ENCODE assay signal across 13 mouse cellular contexts in genomic region chr7:101739602-101740001, GRCm38 (mm10).
A peak's percentile ranks its signal among the peaks of the same experiment; 100 is the strongest.
DNase-seq lines count a peak whose midpoint lies in the region; ATAC-seq and TF ChIP-seq lines count a peak whose summit lies in the region.
"Had no signal": no experiment of that assay in that cellular context is flagged by ENCODE, and none has a peak within 500 bp of the region (broad histone marks: within the 10 kb centered on the region; RNA-seq: fewer than 3 reads in every experiment).

No protein-coding gene starts in this region.

- H3K9me3 ChIP-seq in lung, embryonic 14.5 days (ENCODE audit: low read depth, low read length) = no peaks in the 10 kb centered on the region
- no peaks in the 10 kb centered on the region for H3K9me3 ChIP-seq in embryonic facial prominence, embryonic 13.5 days
- H3K9me3 ChIP-seq: intestine, embryonic 15.5 days; midbrain, embryonic 12.5 days; neural tube, embryonic 13.5 days had no signal

- no peaks in the 10 kb centered on the region for H3K27me3 ChIP-seq in lung, embryonic 14.5 days (ENCODE audit: insufficient read depth, low read length)
- H3K27me3 ChIP-seq in embryonic facial prominence, embryonic 13.5 days = no peaks in the 10 kb centered on the region
- H3K27me3 ChIP-seq: intestine, embryonic 15.5 days; midbrain, embryonic 12.5 days; neural tube, embryonic 13.5 days had no signal

- no peak overlapping the region for H3K4me2 ChIP-seq in lung, embryonic 14.5 days
- no peak overlapping the region for H3K4me2 ChIP-seq in embryonic facial prominence, embryonic 13.5 days
- H3K4me2 ChIP-seq: intestine, embryonic 15.5 days; midbrain, embryonic 12.5 days; neural tube, embryonic 13.5 days had no signal

- H3K27ac ChIP-seq in lung, embryonic 14.5 days (ENCODE audit: low read depth) = no peak overlapping the region
- no peak overlapping the region for H3K27ac ChIP-seq in embryonic facial prominence, embryonic 13.5 days
- H3K27ac ChIP-seq: intestine, embryonic 15.5 days; midbrain, embryonic 12.5 days; neural tube, embryonic 13.5 days; stomach, postnatal 0 days had no signal

- no peak overlapping the region for H3K9ac ChIP-seq in lung, embryonic 14.5 days
- no peak overlapping the region for H3K9ac ChIP-seq in embryonic facial prominence, embryonic 13.5 days
- H3K9ac ChIP-seq: intestine, embryonic 15.5 days; midbrain, embryonic 12.5 days; neural tube, embryonic 13.5 days had no signal

- H3K4me1 ChIP-seq in lung, embryonic 14.5 days (ENCODE audit: insufficient read depth) = no peaks in the 10 kb centered on the region
- H3K4me1 ChIP-seq in embryonic facial prominence, embryonic 13.5 days = peaks cover 33% of the 10 kb centered on the region
- H3K4me1 ChIP-seq: intestine, embryonic 15.5 days had no signal

- H3K36me3 ChIP-seq in lung, embryonic 14.5 days (ENCODE audit: insufficient read depth) = peaks cover 3% of the 10 kb centered on the region; the same call in 1 of the 2 replicates
- H3K36me3 ChIP-seq in embryonic facial prominence, embryonic 13.5 days = no peaks in the 10 kb centered on the region; the same call in 1 of the 2 replicates
- H3K36me3 ChIP-seq: intestine, embryonic 15.5 days; midbrain, embryonic 12.5 days; neural tube, embryonic 13.5 days had no signal

- peak; percentile 49; the same call in 1 of the 2 replicates for ATAC-seq in frontal cortex, adult (ENCODE audit: low TSS enrichment)
- ATAC-seq in lung, embryonic 14.5 days (ENCODE audit: insufficient read depth) = no peak
- ATAC-seq in embryonic facial prominence, embryonic 13.5 days (ENCODE audit: insufficient number of reproducible peaks, insufficient read depth, low FRiP score, low TSS enrichment, low read depth) = 0 out of 2 replicates have a peak, but pooled peaks have one; percentile 32
- ATAC-seq: intestine, embryonic 15.5 days had no signal

- WGBS in lung, embryonic 14.5 days = 30% methylated on average over 1 of the region's 1 CpGs
- 13% methylated on average over 1 of the region's 1 CpGs for WGBS in embryonic facial prominence, embryonic 13.5 days

- no peak overlapping the region for H3K4me3 ChIP-seq in lung, embryonic 14.5 days (ENCODE audit: low read depth, low read length)
- H3K4me3 ChIP-seq in embryonic facial prominence, embryonic 13.5 days = no peak overlapping the region
- H3K4me3 ChIP-seq: intestine, embryonic 15.5 days; midbrain, embryonic 12.5 days; neural tube, embryonic 13.5 days had no signal

- TF ChIP-seq CTCF in lung, embryonic 14.5 days (IDR thresholded peaks at IDR 0.05; ENCODE audit: low read depth) = no peak

- no peak for DNase-seq in frontal cortex, postnatal 36 days (ENCODE audit: low spot score in 2 of 2)
- DNase-seq in lung, embryonic 14.5 days = peak; percentile 3
- DNase-seq in lung, adult 18-20 months = no peak
- DNase-seq in ZHBTc4 (ENCODE audit: low read depth, low spot score) = peak; percentile 8
- no peak for DNase-seq in c-Kit-positive CD71-positive TER-119-positive erythroid progenitor cells, embryonic 14.5 days (ENCODE audit: low spot score)
- DNase-seq in cerebellum, adult 11-12 months = no peak
- DNase-seq: cerebellum, adult 9-10 months had no signal

Comparison
In these comparisons a context has a peak if more than half of its experiments do, and no peak if none do; other contexts are left out.
1. DNase-seq: peak in lung, embryonic 14.5 days (single experiment) and ZHBTc4 (single experiment); none in frontal cortex, postnatal 36 days (0 of 2), lung, adult 18-20 months (0 of 2), c-Kit-positive CD71-positive TER-119-positive erythroid progenitor cells, embryonic 14.5 days (single experiment) and cerebellum, adult 11-12 months (single experiment).